In the genomic region with DNA sequence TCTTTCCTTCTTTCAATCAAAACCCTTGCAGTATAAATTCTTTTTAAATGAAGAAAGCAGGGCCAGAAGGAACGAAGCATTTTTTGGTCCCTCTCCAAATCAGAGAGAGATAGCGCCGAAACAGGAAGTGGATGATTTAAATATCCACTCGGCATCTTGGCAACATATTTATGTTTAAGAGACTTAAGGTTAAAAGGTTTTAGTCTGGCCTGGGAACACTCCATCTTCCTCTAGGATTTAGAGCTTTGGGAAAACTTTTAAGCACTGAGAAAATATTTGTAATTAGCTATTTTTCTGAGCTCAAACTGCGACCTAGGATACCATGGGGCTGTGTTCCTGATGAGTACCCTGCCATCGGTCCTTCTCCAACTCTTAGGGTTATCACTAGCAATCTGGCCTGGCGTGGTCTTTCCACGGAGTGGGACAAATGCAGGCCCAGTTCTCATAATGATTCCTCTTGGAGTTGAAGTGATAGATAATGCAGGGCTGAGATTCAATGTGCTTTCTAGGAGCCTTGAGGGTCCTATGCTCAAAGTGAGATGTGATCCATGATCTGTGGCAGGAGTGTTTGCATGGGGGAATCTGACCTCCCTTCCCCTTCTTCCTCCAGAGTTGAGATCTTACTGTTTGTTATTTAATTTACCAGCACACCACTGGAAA, we compare ENCODE assay signal across 15 mouse cellular contexts. TPM values are rescaled to one million over a fixed set of nuclear protein-coding genes. Genes with fewer than 3 reads are reported as not detected.
DNase-seq lines count a peak whose midpoint lies in the region; ATAC-seq and TF ChIP-seq lines count a peak whose summit lies in the region.
"Had no signal": no experiment of that assay in that cellular context is flagged by ENCODE, and none has a peak within 500 bp of the region (broad histone marks: within the 10 kb centered on the region; RNA-seq: fewer than 3 reads in every experiment).

No protein-coding gene starts in this region.

- H3K36me3 ChIP-seq in heart, embryonic 12.5 days = no peaks in the 10 kb centered on the region
- no peaks in the 10 kb centered on the region for H3K36me3 ChIP-seq in liver, embryonic 16.5 days (ENCODE audit: control insufficient read depth, insufficient read depth)
- no peaks in the 10 kb centered on the region for H3K36me3 ChIP-seq in intestine, embryonic 15.5 days
- no peaks in the 10 kb centered on the region for H3K36me3 ChIP-seq in small intestine, adult 2 months (ENCODE audit: control insufficient read depth, insufficient read depth, low read length)
- H3K36me3 ChIP-seq: G1E had no signal

- no peaks in the 10 kb centered on the region for H3K9me3 ChIP-seq in heart, embryonic 12.5 days (replicated peaks)
- H3K9me3 ChIP-seq in liver, embryonic 16.5 days (replicated peaks; ENCODE audit: control insufficient read depth, low read length) = no peaks in the 10 kb centered on the region
- H3K9me3 ChIP-seq in intestine, embryonic 15.5 days = no peaks in the 10 kb centered on the region
- H3K9me3 ChIP-seq: G1E had no signal

- H3K27me3 ChIP-seq in heart, embryonic 12.5 days (replicated peaks) = no peaks in the 10 kb centered on the region
- H3K27me3 ChIP-seq in liver, embryonic 16.5 days (ENCODE audit: control insufficient read depth, insufficient read depth, low read depth, low read length) = no peaks in the 10 kb centered on the region
- H3K27me3 ChIP-seq in intestine, embryonic 15.5 days (replicated peaks) = no peaks in the 10 kb centered on the region
- no peaks in the 10 kb centered on the region for H3K27me3 ChIP-seq in small intestine, adult 2 months (ENCODE audit: control insufficient read depth, insufficient read depth, low read length)

- H3K4me2 ChIP-seq in heart, embryonic 12.5 days = no peak overlapping the region
- no peak overlapping the region for H3K4me2 ChIP-seq in liver, embryonic 16.5 days (ENCODE audit: low read depth, low read length)
- peak overlapping the region; percentile 14; the same call in 1 of the 2 replicates for H3K4me2 ChIP-seq in intestine, embryonic 15.5 days (replicated peaks)

- peak overlapping the region; percentile 42 for H3K27ac ChIP-seq in heart, embryonic 12.5 days (ENCODE audit: poor library complexity, severe bottlenecking)
- H3K27ac ChIP-seq in liver, embryonic 16.5 days (ENCODE audit: low read length) = peak overlapping the region; percentile 38; the same call in 1 of the 2 replicates
- H3K27ac ChIP-seq in intestine, embryonic 15.5 days = peak overlapping the region; percentile 51
- 0 out of 2 replicates have a peak overlapping the region, but pooled peaks have one; percentile 15 for H3K27ac ChIP-seq in small intestine, adult 2 months (ENCODE audit: insufficient read depth, low read depth, low read length)
- H3K27ac ChIP-seq: hindbrain, postnatal 0 days; liver, embryonic 14.5 days had no signal

- ATAC-seq in heart, embryonic 12.5 days (ENCODE audit: insufficient number of reproducible peaks, low FRiP score) = no peak
- no peak for ATAC-seq in liver, embryonic 16.5 days (ENCODE audit: low read depth)
- ATAC-seq in intestine, embryonic 15.5 days = no peak
- ATAC-seq in granulocyte monocyte progenitor cell, adult 5-6 weeks (replicated peaks; ENCODE audit: poor library complexity, severe bottlenecking) = no peak
- ATAC-seq: hindbrain, postnatal 0 days had no signal

- peaks cover 22% of the 10 kb centered on the region for H3K4me1 ChIP-seq in heart, embryonic 12.5 days (replicated peaks)
- no peaks in the 10 kb centered on the region for H3K4me1 ChIP-seq in liver, embryonic 16.5 days (ENCODE audit: control insufficient read depth, low read depth, low read length)
- H3K4me1 ChIP-seq in intestine, embryonic 15.5 days (replicated peaks) = 0 out of 2 replicates have a peak, but pooled peaks cover 3% of the 10 kb centered on the region
- H3K4me1 ChIP-seq in small intestine, adult 2 months (ENCODE audit: control insufficient read depth, insufficient read depth, insufficient read length, low read length) = 0 out of 2 replicates have a peak, but pooled peaks cover 2% of the 10 kb centered on the region

- H3K4me3 ChIP-seq in heart, embryonic 12.5 days = no peak overlapping the region
- H3K4me3 ChIP-seq in liver, embryonic 16.5 days (ENCODE audit: low read depth, low read length) = no peak overlapping the region
- no peak overlapping the region for H3K4me3 ChIP-seq in intestine, embryonic 15.5 days (replicated peaks)
- H3K4me3 ChIP-seq in small intestine, adult 2 months (ENCODE audit: low read depth, low read length) = no peak overlapping the region

- TF ChIP-seq CTCF in small intestine, adult 2 months (IDR thresholded peaks at IDR 0.05; ENCODE audit: extremely low read depth, insufficient read length, insufficient replicate concordance, low read depth, low read length) = no peak

- 49% methylated on average over 8 of the region's 8 CpGs for WGBS in heart, embryonic 12.5 days
- WGBS in liver, embryonic 16.5 days (ENCODE audit: insufficient replicate concordance) = 52% methylated on average over 8 of the region's 8 CpGs
- 35% methylated on average over 8 of the region's 8 CpGs for WGBS in intestine, embryonic 15.5 days
- WGBS in small intestine, adult 2 months = 41% methylated on average over 8 of the region's 8 CpGs

- no peak for DNase-seq in heart, postnatal 4 days
- DNase-seq in liver = no peak
- DNase-seq: adrenal gland, postnatal 14 days; cerebellum, postnatal 10 days; retina, postnatal 1 day; spleen, adult 18-20 months had no signal

- TF ChIP-seq POLR2A in small intestine, adult 2 months (IDR thresholded peaks at IDR 0.05; ENCODE audit: low read depth, low read length) = no peak

- H3K9ac ChIP-seq in heart, embryonic 12.5 days = no peak overlapping the region
- H3K9ac ChIP-seq in liver, embryonic 16.5 days (ENCODE audit: low read depth, low read length) = no peak overlapping the region
- no peak overlapping the region for H3K9ac ChIP-seq in intestine, embryonic 15.5 days
- H3K9ac ChIP-seq: liver, embryonic 14.5 days had no signal

RNA-seq across cellular contexts. Expression of gene Cald1, which starts 28.4 kb away (rescaled TPM):
- polyA plus RNA-seq in heart, embryonic 12.5 days (2016; fragmentation: Nextera tagmentation; extraction: Ambion mirVana) = 161 and 164 TPM in 2 replicates
- 100 to 1,000 TPM; 118 to 131 TPM for total RNA-seq in heart, postnatal 4 days (2021)
- 66.8 and 68.7 TPM in 2 replicates for polyA plus RNA-seq in liver, embryonic 16.5 days (2015; fragmentation: Nextera tagmentation; extraction: Ambion mirVana)
- polyA plus RNA-seq in intestine, embryonic 15.5 days (2015; fragmentation: Nextera tagmentation; extraction: Ambion mirVana) = 338 and 366 TPM in 2 replicates
- 4.2 and 5.6 TPM in 2 replicates for polyA plus RNA-seq in small intestine, adult 2 months (2012; rRNA removed)
- total RNA-seq in granulocyte monocyte progenitor cell, adult 5-6 weeks (2014; fragmentation: Nextera tagmentation) = not detected in 2 replicates
- 0.39 and 0.77 TPM in 2 replicates for total RNA-seq in granulocyte monocyte progenitor cell, adult 5-6 weeks (2017)
- total RNA-seq: megakaryocyte-erythroid progenitor cell, adult 5-6 weeks had no signal
- polyA plus RNA-seq: G1E had no signal

Comparison
In these comparisons a context has a peak if more than half of its experiments do, and no peak if none do; other contexts are left out.
1. RNA of gene Cald1, which starts 28.4 kb away (polyA plus RNA-seq): 338 to 366 TPM in intestine, embryonic 15.5 days, 161 to 164 TPM in heart, embryonic 12.5 days and 66.8 to 68.7 TPM in liver, embryonic 16.5 days; 4.2 to 5.6 TPM in small intestine, adult 2 months; every median in the first group is over 10 times any median in the second.
2. Peak in every context shown above with its lines, with median percentiles within 50 percentile points of each other: H3K27ac ChIP-seq.